Mouse (Mus musculus): ENCODE results near the gene Car5a. TPM values are rescaled to one million over a fixed set of nuclear protein-coding genes. Genes with fewer than 3 reads are reported as not detected.

Gene Car5a
- polyA plus RNA-seq, 1 experiment: 0.08 TPM

GRCm38 (mm10) chr8:121943716-121944115, 988 bp downstream of the Car5a start:
- Histone ChIP-seq H3K9me3 (ENCODE audit: control insufficient read depth, low read length) (no peaks in the 10 kb centered on the region), H3K4me1 (ENCODE audit: control insufficient read depth) (peaks cover 64% of the 10 kb centered on the region), H3K36me3 (ENCODE audit: control insufficient read depth) (no peaks in the 10 kb centered on the region), H3K4me3 (replicated peaks) (no peak overlapping the region), H3K27me3 (ENCODE audit: control insufficient read depth) (peaks cover 8% of the 10 kb centered on the region)
- TF ChIP-seq TAL1 (IDR thresholded peaks at IDR 0.05; ENCODE audit: low read length) (no peak), GATA1 (IDR thresholded peaks at IDR 0.05; ENCODE audit: low read length) (no peak)

GRCm38 (mm10) chr8:121943057-121943540, 1.6 kb downstream of the Car5a start:
- Histone ChIP-seq H3K27me3 (ENCODE audit: control insufficient read depth) (peaks cover 8% of the 10 kb centered on the region), H3K36me3 (ENCODE audit: control insufficient read depth) (no peaks in the 10 kb centered on the region), H3K4me1 (ENCODE audit: control insufficient read depth) (peaks cover 64% of the 10 kb centered on the region), H3K4me3 (replicated peaks) (no peak overlapping the region), H3K9me3 (ENCODE audit: control insufficient read depth, low read length) (no peaks in the 10 kb centered on the region)
- TF ChIP-seq TAL1 (IDR thresholded peaks at IDR 0.05; ENCODE audit: low read length) (no peak), GATA1 (IDR thresholded peaks at IDR 0.05; ENCODE audit: low read length) (no peak)

- Histone ChIP-seq H3K36me3 (ENCODE audit: control insufficient read depth) (no peaks in the 10 kb centered on the region; the same call in 1 of the 2 replicates), H3K27me3 (ENCODE audit: control insufficient read depth) (peaks cover 8% of the 10 kb centered on the region), H3K4me1 (ENCODE audit: control insufficient read depth) (peaks cover 38% of the 10 kb centered on the region), H3K9me3 (ENCODE audit: control insufficient read depth, low read length) (no peaks in the 10 kb centered on the region), H3K4me3 (replicated peaks) (no peak overlapping the region)
- TF ChIP-seq GATA1 (IDR thresholded peaks at IDR 0.05; ENCODE audit: low read length) (no peak), TAL1 (IDR thresholded peaks at IDR 0.05; ENCODE audit: low read length) (no peak)
Observed at GRCm38 (mm10) chr8:121938732-121939131, 6.0 kb downstream of the Car5a start.

GRCm38 (mm10) chr8:121936391-121936790, 8.3 kb downstream of the Car5a start:
- no peaks in the 10 kb centered on the region for H3K9me3 ChIP-seq (ENCODE audit: control insufficient read depth, low read length)
- H3K27me3 ChIP-seq (ENCODE audit: control insufficient read depth): peaks cover 8% of the 10 kb centered on the region
- no peak for TF ChIP-seq GATA1 (IDR thresholded peaks at IDR 0.05; ENCODE audit: low read length)
- TF ChIP-seq TAL1 (IDR thresholded peaks at IDR 0.05; ENCODE audit: low read length): no peak
- peaks cover 22% of the 10 kb centered on the region for H3K4me1 ChIP-seq (ENCODE audit: control insufficient read depth)
- no peaks in the 10 kb centered on the region; the same call in 1 of the 2 replicates for H3K36me3 ChIP-seq (ENCODE audit: control insufficient read depth)
- H3K4me3 ChIP-seq (replicated peaks): no peak overlapping the region

DNA sequence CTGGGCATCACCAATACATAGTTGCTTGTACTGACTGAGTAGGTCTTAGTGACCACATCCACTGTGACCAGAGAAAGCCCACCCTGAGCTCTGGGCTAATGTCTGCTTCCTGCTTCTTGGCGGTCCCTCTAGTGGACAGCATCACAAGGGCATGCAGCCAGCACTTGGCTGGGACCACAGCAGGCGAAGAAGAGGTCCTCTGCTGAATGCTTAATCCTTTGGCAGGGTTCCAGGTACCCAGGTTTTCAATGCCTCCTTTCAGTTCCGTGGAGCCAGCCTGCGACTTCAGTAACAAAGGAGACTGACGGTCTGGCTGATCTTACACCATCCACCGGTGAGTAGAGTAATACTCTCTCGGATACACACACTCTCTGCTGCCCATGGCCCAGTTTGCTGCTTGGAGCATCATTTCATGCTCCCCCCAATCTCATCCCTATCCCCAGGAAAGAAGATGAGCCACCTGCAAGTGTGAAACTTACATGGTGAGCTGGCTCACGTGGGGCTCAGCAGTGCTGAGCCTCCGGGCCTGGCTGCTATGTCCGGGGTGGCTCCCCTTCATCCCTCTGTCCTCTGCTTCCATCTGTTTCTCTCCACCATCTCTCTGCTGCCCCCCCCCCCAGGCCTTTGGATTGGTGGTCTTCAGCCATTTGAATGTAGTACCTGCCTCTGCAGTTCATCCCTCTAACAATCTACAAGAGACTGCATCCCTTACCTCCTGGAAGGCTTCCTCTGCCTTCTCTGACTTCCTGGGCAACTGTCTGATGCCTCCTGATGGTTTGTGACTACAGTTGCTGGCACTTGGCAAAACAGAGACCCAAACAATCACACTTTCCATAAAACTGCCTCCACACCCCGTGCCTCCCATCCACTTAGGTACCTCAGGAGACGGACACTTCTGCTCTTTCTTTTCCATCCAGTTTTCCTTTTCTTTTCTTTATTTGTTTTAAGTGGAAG, 9.1 kb downstream of the Car5a start:
- peaks cover 22% of the 10 kb centered on the region for H3K4me1 ChIP-seq (ENCODE audit: control insufficient read depth)

DNA sequence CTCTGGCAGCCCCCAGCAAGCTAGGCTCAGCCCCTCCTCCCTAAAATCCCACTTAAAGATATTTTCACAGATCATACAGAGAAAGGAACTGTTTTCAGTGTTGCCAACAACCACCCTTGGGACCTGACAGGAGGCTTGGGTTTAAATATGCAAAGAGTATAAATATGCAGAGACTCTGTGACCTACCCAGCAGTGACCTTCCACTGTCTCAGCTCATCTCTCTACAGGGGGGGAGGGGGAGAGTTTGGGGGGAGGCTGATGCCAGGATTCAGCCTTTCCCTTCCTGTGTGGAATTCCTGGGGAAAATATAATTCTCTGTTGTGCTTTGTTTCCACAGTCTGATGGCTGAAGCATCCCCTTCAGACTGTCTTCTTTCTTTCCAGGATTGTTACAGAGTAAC, 9.8 kb downstream of the Car5a start:
- Histone ChIP-seq H3K4me3 (replicated peaks) (no peak overlapping the region), H3K36me3 (ENCODE audit: control insufficient read depth) (no peaks in the 10 kb centered on the region; the same call in 1 of the 2 replicates), H3K9me3 (ENCODE audit: control insufficient read depth, low read length) (no peaks in the 10 kb centered on the region), H3K27me3 (ENCODE audit: control insufficient read depth) (peaks cover 4% of the 10 kb centered on the region; the same call in 1 of the 2 replicates), H3K4me1 (ENCODE audit: control insufficient read depth) (peaks cover 22% of the 10 kb centered on the region)
- no peak for TF ChIP-seq GATA1 (IDR thresholded peaks at IDR 0.05; ENCODE audit: low read length)

More for the DNA sequence above, 9.1 kb downstream of the Car5a start:
- Histone ChIP-seq H3K9me3 (ENCODE audit: control insufficient read depth, low read length) (no peaks in the 10 kb centered on the region), H3K36me3 (ENCODE audit: control insufficient read depth) (no peaks in the 10 kb centered on the region; the same call in 1 of the 2 replicates), H3K4me3 (replicated peaks) (no peak overlapping the region), H3K27me3 (ENCODE audit: control insufficient read depth) (peaks cover 4% of the 10 kb centered on the region; the same call in 1 of the 2 replicates)
- TF ChIP-seq GATA1 (IDR thresholded peaks at IDR 0.05; ENCODE audit: low read length): no peak
- TF ChIP-seq TAL1 (IDR thresholded peaks at IDR 0.05; ENCODE audit: low read length): no peak

DNA sequence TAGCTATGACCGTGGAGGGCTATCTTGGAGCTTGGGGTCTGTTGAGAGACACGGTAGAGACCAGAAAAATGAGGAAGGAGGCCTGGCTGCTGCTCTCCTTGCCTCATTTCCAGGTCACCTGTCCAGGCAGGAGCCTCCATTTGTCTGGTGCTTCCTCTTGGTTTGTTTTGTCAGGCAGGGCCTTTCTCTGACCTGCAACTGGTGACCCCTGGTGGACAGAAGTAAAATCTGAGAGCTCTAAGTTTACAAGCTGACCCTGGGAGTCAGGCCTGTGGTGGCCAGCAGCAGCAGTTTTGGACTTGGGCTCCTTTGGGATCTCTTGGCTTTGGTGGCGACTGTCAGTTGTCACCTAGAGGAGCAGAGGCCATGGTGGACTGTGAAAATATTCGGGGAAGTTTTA, 10.2 kb downstream of the Car5a start:
- Histone ChIP-seq H3K27me3 (ENCODE audit: control insufficient read depth) (peaks cover 1% of the 10 kb centered on the region; the same call in 1 of the 2 replicates), H3K36me3 (ENCODE audit: control insufficient read depth) (no peaks in the 10 kb centered on the region; the same call in 1 of the 2 replicates), H3K9me3 (ENCODE audit: control insufficient read depth, low read length) (no peaks in the 10 kb centered on the region), H3K4me3 (replicated peaks) (no peak overlapping the region), H3K4me1 (ENCODE audit: control insufficient read depth) (peaks cover 19% of the 10 kb centered on the region)
- TF ChIP-seq GATA1 (IDR thresholded peaks at IDR 0.05; ENCODE audit: low read length) (no peak), TAL1 (IDR thresholded peaks at IDR 0.05; ENCODE audit: low read length) (no peak)

DNA sequence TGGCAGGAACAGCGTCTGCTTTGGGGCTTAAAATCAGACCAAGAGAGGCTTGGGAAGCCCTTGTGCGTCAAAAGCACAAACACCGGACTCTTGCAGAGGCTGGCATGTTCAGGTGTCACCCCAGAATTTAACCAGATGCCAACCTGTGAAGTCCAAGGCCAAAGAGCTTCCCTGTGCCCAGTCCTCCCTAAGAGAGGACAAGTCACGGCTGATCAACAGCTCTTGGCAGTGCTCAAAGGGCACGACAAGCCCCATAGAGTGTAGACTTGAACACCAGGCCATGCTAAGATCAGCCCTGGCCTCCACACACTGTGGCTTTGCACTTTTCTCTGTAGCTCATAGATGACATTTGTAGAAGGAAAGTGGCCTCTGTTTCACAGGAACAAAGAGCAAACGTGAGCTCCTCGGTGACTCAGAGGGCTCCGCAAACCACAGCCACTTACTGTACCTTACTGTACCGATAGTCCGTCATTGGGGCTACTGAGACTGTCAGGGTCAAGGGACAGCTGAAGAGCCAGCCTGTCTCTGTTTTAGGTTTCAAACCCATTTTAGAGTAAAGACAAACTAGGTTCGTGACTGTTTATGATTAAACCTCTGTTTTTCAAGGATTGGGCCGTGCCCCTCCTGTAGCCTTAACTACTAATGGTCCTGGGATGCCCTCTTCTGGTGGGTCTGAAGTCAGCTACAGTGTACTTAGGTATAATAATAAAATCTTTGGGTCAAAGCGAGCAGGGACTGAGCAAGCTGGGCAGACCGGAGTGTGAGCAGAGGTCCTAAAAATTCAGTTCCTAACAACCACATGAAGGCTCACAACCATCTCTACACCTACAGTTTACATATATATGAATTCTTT, 11.8 kb downstream of the Car5a start:
- Histone ChIP-seq H3K4me1 (ENCODE audit: control insufficient read depth) (peaks cover 5% of the 10 kb centered on the region; the same call in 1 of the 2 replicates), H3K27me3 (ENCODE audit: control insufficient read depth) (no peaks in the 10 kb centered on the region; the same call in 1 of the 2 replicates), H3K4me3 (replicated peaks) (no peak overlapping the region), H3K36me3 (ENCODE audit: control insufficient read depth) (no peaks in the 10 kb centered on the region; the same call in 1 of the 2 replicates), H3K9me3 (ENCODE audit: control insufficient read depth, low read length) (no peaks in the 10 kb centered on the region)
- TF ChIP-seq GATA1 (IDR thresholded peaks at IDR 0.05; ENCODE audit: low read length) (no peak), TAL1 (IDR thresholded peaks at IDR 0.05; ENCODE audit: low read length) (no peak)

All from erythroblast, embryonic 14.5 days (primary cell).